Mouse (Mus musculus) hindbrain, embryonic 14.5 days (tissue): ENCODE results near the gene Flot1. TPM values are rescaled to one million over a fixed set of nuclear protein-coding genes. Genes with fewer than 3 reads are reported as not detected.

ENCODE experiments used
- ATAC-seq: fragments of 200-750 bp; cut with Nextera tagmentation; 2 replicates; pipeline ENCODE4 v1.8.0; 2017; ENCODE audit warnings: moderate number of reproducible peaks, mild to moderate bottlenecking, moderate TSS enrichment, moderate library complexity; ENCODE audit not compliant: low FRiP score
- DNase-seq: peaks from one replicate; pipeline ENCODE4 v3.0.0-alpha.2; 2015; ENCODE audit warnings: low spot score
- H3K27ac ChIP-seq: fragments of 300-500 bp; sonication (generic); 2 replicates; pipeline ENCODE4 v1.5.1; 2014; ENCODE audit warnings: mild to moderate bottlenecking, moderate library complexity
- H3K27me3 ChIP-seq: fragments of 300-500 bp; sonication (generic); 2 replicates; pipeline ENCODE4 v1.6.1; 2014; ENCODE audit warnings: mild to moderate bottlenecking, low read length, mixed read lengths; ENCODE audit not compliant: control insufficient read depth, insufficient read depth
- H3K36me3 ChIP-seq: fragments of 300-500 bp; sonication (generic); replicated peaks from 2 replicates; pipeline ENCODE4 v1.6.1; 2014; ENCODE audit not compliant: control insufficient read depth, insufficient read depth
- H3K4me1 ChIP-seq: fragments of 300-500 bp; sonication (generic); replicated peaks from 2 replicates; pipeline ENCODE4 v1.6.1; 2014; ENCODE audit warnings: antibody characterized with exemption, low read length, mixed read lengths; ENCODE audit not compliant: control insufficient read depth, insufficient read depth
- H3K4me2 ChIP-seq: fragments of 300-500 bp; sonication (generic); replicated peaks from 2 replicates; pipeline ENCODE4 v1.6.1; 2014; ENCODE audit warnings: mild to moderate bottlenecking, moderate library complexity
- H3K4me3 ChIP-seq: fragments of 300-500 bp; sonication (generic); replicated peaks from 2 replicates; pipeline ENCODE4 v1.5.1; 2014; ENCODE audit warnings: mild to moderate bottlenecking, low read length
- H3K9ac ChIP-seq: fragments of 300-500 bp; sonication (generic); 2 replicates; pipeline ENCODE4 v1.6.1; 2014
- H3K9me3 ChIP-seq: fragments of 300-500 bp; sonication (generic); 2 replicates; pipeline ENCODE4 v1.6.1; 2016; ENCODE audit warnings: low read length; ENCODE audit not compliant: control insufficient read depth
- WGBS: fragments of 180-500 bp; shearing (Covaris S2); extraction: QIAGEN DNeasy Blood & Tissue Kit; methylation state at CpG from one replicate; pipeline ENCODE4 v1.1.7; 2014; 5-methylcytosine and 5-hydroxymethylcytosine counted together
- polyA plus RNA-seq: library from polyadenylated mRNA; unstranded; fragments of >200 nt; fragmentation: Nextera tagmentation; extraction: Ambion mirVana; gene quantifications from 2 replicates; pipeline ENCODE4 v1.2.1, GENCODE M21; 2014

The Flot1 gene
- polyA plus RNA-seq, 1 experiment from 2014 or later: 86.3 TPM

DNA sequence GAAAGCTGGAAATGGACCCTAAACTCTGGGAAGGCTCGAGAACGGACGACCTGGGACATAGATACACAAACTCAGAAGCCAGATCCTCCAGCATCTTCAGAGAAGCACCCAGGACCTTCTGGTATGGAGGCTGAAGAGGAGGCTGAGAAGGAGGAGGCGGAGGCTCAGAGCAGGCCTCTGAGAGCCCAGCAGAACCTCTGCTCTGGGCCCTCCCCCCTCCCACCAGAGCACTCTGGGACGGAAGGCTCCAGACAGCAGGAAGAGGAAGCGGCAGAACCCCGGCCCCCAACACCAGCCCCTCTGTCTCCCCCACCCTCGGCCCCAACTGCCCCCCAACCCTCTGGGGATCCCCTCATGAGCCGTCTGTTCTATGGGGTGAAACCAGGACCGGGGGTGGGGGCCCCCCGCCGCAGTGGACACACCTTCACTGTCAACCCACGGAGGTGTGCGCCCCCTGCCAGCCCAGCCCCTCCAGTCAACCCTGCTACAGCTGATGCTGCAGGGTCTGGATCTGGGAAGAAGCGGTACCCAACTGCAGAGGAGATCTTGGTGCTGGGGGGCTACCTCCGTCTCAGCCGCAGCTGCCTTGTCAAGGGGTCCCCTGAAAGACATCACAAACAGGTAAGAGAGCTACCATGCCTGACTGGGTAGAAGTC lies 45.3 kb downstream of the Flot1 start:
- Histone ChIP-seq H3K27ac (peak overlapping the region; percentile 98), H3K4me2 (peak overlapping the region; percentile 99), H3K4me3 (peak overlapping the region; percentile 75), H3K27me3 (no peaks in the 10 kb centered on the region), H3K36me3 (peaks cover 15% of the 10 kb centered on the region), H3K9ac (peak overlapping the region; percentile 95), H3K9me3 (no peaks in the 10 kb centered on the region), H3K4me1 (peaks cover 65% of the 10 kb centered on the region)
- ATAC-seq (no peak), DNase-seq (no peak)
- WGBS: 36% methylated on average over 17 of the region's 17 CpGs

DNA sequence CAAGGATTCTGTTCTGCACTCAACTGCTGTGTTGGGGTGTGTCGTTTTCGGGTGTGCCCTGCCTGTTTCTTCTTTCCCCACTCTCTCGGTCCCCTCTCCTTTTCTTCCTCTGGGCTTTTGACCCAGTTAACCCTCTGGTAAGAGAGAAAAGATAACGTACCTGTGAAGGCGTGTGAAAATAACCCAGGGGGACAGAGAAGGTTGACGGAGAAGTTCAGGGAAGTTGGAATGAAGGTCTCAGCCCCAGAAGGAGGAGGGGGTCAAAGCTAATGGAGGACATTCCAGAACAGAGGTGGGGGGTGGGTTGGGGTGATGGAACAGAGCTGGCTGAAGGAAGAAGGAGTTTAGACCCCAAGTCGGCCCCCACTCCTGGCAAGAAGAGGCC lies 45.9 kb downstream of the Flot1 start:
- H3K4me1 ChIP-seq: peaks cover 69% of the 10 kb centered on the region
- ATAC-seq (no peak), DNase-seq (no peak)
- no peaks in the 10 kb centered on the region for H3K27me3 ChIP-seq
- H3K36me3 ChIP-seq: peaks cover 21% of the 10 kb centered on the region
- peak overlapping the region; percentile 95 for H3K9ac ChIP-seq
- 8% methylated on average over 7 of the region's 7 CpGs for WGBS
- peak overlapping the region; percentile 75 for H3K4me3 ChIP-seq
- peak overlapping the region; percentile 99 for H3K4me2 ChIP-seq
- H3K9me3 ChIP-seq: no peaks in the 10 kb centered on the region
- H3K27ac ChIP-seq: peak overlapping the region; percentile 98

DNA sequence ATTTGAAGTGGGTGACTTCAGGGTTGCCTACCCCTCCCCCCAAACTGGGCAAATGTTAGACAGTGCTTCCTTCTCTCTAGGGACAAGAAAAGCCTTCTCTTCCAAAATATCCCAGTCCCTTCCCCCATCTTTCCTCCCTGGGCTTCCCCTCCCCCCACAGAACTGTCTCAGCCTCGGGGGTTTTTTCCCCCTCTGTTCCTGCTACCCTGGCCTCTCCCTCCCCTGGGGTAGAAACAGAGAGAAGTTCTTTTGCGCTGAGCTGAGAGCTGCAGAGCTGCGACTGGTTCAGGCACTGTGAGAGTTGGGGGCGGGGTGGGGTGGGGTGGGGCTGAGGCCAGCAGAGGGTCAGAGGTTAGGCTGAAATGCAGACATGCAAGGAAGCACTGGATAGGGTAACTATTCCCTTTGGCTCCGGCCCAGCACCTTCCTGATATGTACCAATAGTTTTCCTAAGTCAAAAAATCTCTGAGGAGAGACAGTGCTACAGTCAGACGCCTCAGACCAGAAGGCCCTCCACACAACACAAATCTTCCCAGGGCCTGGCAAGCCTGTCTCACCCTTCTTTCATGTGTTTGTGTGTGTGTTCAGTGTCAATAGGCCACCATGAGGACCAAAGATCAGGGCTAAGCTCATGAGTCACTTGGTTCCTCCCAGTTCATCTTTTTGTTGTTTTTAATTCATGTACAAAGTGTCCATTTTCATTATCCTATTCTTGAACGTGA lies 46.5 kb downstream of the Flot1 start:
- Histone ChIP-seq H3K4me3 (peak overlapping the region; percentile 75), H3K9ac (peak overlapping the region; percentile 95), H3K27ac (peak overlapping the region; percentile 98), H3K4me2 (peak overlapping the region; percentile 99), H3K27me3 (no peaks in the 10 kb centered on the region), H3K36me3 (peaks cover 26% of the 10 kb centered on the region), H3K4me1 (peaks cover 67% of the 10 kb centered on the region), H3K9me3 (no peaks in the 10 kb centered on the region)
- WGBS: 2% methylated on average over 7 of the region's 7 CpGs
- ATAC-seq (no peak), DNase-seq (peak; percentile 33)

DNA sequence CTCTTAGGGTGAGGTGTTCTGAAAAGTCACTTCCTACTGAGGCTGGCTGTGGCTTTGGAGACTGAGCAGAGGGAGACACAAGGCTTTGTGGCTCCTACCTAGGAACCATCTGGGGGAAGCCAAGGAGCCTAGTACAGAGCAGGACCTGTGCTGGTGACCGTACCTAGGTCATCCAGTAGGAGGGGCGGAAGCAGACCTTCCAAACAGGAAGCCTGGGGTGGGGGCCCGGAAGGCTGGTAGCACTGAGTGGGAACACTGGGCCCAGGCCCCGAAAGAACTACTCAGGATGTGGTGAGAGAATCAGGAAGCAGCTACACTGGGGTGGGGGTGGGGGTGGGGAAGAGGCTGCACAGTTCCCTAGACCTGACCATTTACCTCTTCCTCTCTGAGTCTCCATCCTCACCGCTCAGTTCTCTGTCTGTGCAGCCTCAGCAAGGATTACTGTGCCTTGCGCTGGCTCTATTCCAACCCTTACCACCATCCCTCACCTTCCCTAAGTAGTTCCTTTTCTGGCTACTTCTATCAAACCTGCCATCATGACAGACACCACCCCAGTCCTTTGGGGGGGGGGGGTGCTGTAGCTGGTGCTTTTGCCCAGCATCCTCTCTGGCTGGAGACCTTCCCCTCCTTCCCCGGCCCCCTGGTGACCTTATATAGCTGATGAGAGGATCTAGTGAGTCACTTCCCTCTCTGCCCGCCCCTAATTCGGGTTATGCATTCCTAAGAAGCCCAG lies 47.3 kb downstream of the Flot1 start:
- peak overlapping the region; percentile 95 for H3K9ac ChIP-seq
- no peaks in the 10 kb centered on the region for H3K27me3 ChIP-seq
- H3K27ac ChIP-seq: peak overlapping the region; percentile 98
- 71% methylated on average over 9 of the region's 9 CpGs for WGBS
- peaks cover 35% of the 10 kb centered on the region for H3K36me3 ChIP-seq
- H3K4me2 ChIP-seq: peak overlapping the region; percentile 99
- DNase-seq: no peak
- no peak for ATAC-seq
- peak overlapping the region; percentile 75 for H3K4me3 ChIP-seq
- H3K9me3 ChIP-seq: no peaks in the 10 kb centered on the region
- peaks cover 59% of the 10 kb centered on the region for H3K4me1 ChIP-seq

DNA sequence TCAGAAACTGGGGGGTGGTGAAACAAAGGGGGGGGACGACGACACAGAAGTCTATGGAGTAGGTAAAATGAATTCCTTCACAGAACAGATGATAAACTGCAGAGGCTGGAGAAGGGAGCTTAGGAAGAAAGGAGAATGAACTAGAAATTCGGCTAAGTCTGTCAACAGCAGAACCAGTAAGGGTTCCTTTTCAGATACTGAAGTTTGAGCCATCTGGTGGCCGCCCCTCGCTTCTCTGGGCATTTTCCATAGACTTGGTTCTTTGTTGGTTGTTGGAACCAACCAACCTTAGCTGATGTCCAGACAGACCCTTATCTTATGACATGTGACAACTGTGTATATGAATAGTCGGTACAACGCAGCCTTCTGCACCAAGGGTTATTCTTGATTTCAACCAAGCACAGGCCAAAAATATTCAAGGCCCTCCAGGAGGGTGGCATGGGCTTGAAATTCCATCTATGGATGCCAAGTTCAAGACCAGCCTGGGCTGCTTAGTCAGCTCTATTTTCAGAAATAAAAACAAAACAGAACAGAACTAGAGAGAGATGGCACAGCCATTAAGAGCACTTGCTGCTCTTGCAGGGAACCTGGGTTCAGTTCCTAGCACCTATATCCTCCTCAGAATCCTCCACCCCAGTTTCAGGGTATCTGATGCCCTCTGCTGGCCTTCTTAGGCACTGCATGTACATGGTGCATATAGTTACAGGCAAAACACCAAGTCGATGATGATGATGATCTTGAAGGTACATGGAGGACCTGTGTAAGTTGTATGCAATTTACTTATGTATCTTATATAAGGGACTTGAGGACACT lies 48.1 kb downstream of the Flot1 start:
- H3K4me3 ChIP-seq: peak overlapping the region; percentile 75
- no peaks in the 10 kb centered on the region for H3K9me3 ChIP-seq
- peak overlapping the region; percentile 99 for H3K4me2 ChIP-seq
- DNase-seq: no peak
- peak overlapping the region; percentile 95 for H3K9ac ChIP-seq
- 92% methylated on average over 8 of the region's 8 CpGs for WGBS
- H3K27ac ChIP-seq: peak overlapping the region; percentile 98; the same call in 1 of the 2 replicates
- no peaks in the 10 kb centered on the region for H3K27me3 ChIP-seq
- H3K36me3 ChIP-seq: peaks cover 41% of the 10 kb centered on the region
- peaks cover 58% of the 10 kb centered on the region for H3K4me1 ChIP-seq
- ATAC-seq: no peak

DNA sequence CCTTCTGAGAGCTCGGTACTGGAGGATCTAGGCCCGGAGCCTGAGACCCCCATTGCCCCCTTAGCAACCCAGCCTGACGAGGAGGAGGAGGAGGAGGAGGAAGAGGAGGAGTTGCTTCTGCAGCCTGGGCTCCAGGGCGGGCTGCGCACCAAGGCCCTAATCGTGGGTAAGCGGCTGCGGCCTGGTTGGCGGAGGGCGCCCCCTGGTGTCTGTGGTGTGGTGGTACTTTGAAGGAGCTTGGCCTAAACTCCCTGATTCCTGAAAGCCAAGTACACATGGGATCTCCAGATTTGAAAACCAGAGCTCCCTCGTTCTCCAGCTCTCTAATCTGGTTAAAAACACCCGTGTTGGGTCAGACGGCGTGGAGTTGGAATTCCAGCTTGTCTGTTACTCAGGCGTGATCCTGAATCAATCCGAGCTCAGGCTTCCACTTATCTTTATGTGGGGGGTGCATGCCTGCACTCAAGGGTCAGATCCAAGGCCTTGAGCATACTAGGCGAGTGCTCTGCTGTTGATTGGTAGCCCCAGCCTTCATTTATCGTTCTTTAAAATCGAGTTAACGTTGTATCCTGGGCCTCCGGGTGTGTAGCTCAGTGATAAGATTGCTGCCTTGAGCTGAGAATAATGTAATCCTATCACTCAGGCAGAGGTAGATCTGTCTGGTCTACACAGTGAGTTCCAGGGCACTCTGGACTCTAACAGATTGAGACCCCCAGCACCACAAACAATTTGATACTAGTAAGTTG lies 50.9 kb downstream of the Flot1 start:
- Histone ChIP-seq H3K4me1 (peaks cover 40% of the 10 kb centered on the region), H3K9ac (peak overlapping the region; percentile 28; the same call in 1 of the 2 replicates), H3K4me3 (no peak overlapping the region), H3K27me3 (no peaks in the 10 kb centered on the region), H3K9me3 (no peaks in the 10 kb centered on the region), H3K4me2 (peak overlapping the region; percentile 24), H3K36me3 (peaks cover 44% of the 10 kb centered on the region), H3K27ac (no peak overlapping the region)
- DNase-seq: peak; percentile 77
- peak; percentile 25; the same call in 1 of the 2 replicates for ATAC-seq
- WGBS: 34% methylated on average over 21 of the region's 21 CpGs

DNA sequence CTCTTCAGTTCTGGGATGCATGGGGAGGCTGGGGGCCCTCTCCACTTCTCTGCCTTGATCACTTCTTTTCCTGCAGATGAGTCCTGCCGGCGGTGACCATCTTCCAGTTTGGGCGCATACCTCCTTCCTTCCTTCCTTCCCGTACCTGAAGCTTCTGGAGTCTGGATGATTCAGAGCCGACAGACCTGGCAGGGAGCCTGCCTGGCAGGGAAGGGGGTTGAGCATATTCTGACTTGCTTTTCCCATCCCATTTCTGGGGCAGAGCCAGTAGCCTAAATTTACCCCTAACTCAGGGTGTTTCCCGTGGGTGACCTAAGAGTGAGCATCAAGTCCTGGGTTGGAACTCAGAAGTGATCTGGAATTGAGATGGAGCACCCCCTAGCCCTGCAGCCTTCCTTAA lies 51.7 kb downstream of the Flot1 start:
- 85% methylated on average over 6 of the region's 6 CpGs for WGBS
- peaks cover 33% of the 10 kb centered on the region for H3K4me1 ChIP-seq
- no peak for ATAC-seq
- no peak for DNase-seq
- no peak overlapping the region for H3K9ac ChIP-seq
- no peak overlapping the region for H3K27ac ChIP-seq
- H3K27me3 ChIP-seq: no peaks in the 10 kb centered on the region
- H3K4me3 ChIP-seq: no peak overlapping the region
- H3K4me2 ChIP-seq: no peak overlapping the region
- peaks cover 44% of the 10 kb centered on the region for H3K36me3 ChIP-seq
- H3K9me3 ChIP-seq: no peaks in the 10 kb centered on the region

DNA sequence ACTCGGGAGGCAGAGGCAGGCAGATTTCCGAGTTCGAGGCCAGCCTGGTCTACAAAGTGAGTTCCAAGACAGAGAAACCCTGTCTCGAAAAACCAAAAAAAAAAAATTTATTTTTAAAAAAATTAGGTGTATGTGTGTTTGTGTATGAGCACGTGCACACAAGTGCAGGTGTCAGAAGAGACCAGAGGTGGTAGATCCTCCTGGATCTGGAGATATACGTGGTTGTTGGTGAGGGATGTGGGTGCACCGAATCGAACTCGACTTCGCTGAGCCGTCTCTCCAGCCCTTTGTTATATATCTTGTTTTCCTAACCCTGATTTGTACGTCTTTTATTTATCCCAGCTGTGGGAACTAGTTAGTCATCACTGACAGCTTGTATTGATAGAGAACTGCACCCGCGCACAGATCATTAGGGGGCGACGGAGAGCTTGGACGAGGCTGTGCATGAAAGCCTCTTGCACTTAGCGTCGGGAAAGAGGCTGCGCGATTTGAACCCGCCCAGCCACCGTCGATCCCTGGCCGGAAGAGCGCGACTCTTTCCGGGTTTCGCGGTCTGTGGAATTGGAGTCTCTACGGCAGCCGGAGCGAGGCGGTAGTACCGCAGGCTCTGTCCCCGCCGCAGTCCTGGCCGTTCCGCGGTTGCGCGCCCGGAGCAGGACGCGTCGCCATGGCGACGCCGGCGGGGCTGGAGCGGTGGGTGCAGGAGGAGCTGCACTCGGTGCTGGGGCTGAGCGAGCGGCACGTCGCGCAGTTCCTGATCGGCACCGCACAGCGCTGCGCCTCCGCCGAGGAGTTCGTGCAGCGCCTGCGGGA lies 56.4 kb downstream of the Flot1 start, which contains the start of gene Dhx16:
Dhx16 (plus strand) TSS at position 575 of the 813 bp plus-strand sequence.
- DNase-seq (peak; percentile 97), ATAC-seq (peak; percentile 90)
- H3K4me1 ChIP-seq: peaks cover 7% of the 10 kb centered on the region
- H3K27ac ChIP-seq: peak within 1 kb of the TSS; percentile 77
- peak within 1 kb of the TSS; percentile 96 for H3K4me3 ChIP-seq
- no peaks in the 10 kb centered on the region for H3K27me3 ChIP-seq
- H3K36me3 ChIP-seq: peaks cover 54% of the 10 kb centered on the region
- H3K9ac ChIP-seq: peak within 1 kb of the TSS; percentile 86
- 6% methylated on average over 66 of the region's 66 CpGs for WGBS
- H3K4me2 ChIP-seq: peak within 1 kb of the TSS; percentile 82
- no peaks in the 10 kb centered on the region for H3K9me3 ChIP-seq
